Mouse (Mus musculus): Measurements from ENCODE around the gene Ccr4. TPM values are rescaled to one million over a fixed set of nuclear protein-coding genes. Genes with fewer than 3 reads are reported as not detected.

Ccr4 gene
- polyA plus RNA-seq, 1 experiment from 2014 or later, result not detected

GRCm38 (mm10) chr9:114455420-114455819 is 49.3 kb downstream of the Ccr4 start:
- Histone ChIP-seq H3K27me3 (ENCODE audit: insufficient read depth, low read length) (no peaks in the 10 kb centered on the region), H3K9ac (no peak overlapping the region), H3K36me3 (ENCODE audit: insufficient read depth) (peaks cover 4% of the 10 kb centered on the region; the same call in 1 of the 2 replicates), H3K4me2 (no peak overlapping the region), H3K4me1 (ENCODE audit: insufficient read depth) (no peaks in the 10 kb centered on the region), H3K27ac (ENCODE audit: low read depth) (no peak overlapping the region), H3K4me3 (ENCODE audit: low read depth, low read length) (no peak overlapping the region), H3K9me3 (ENCODE audit: low read depth, low read length) (no peaks in the 10 kb centered on the region)
- WGBS, result 69% methylated on average over 2 of the region's 2 CpGs
- ATAC-seq (ENCODE audit: insufficient read depth) (no peak), DNase-seq (no peak)
- no peak for TF ChIP-seq CTCF (IDR thresholded peaks at IDR 0.05; ENCODE audit: low read depth)

- Histone ChIP-seq H3K4me3 (ENCODE audit: low read depth, low read length) (no peak overlapping the region), H3K9me3 (ENCODE audit: low read depth, low read length) (no peaks in the 10 kb centered on the region), H3K4me1 (ENCODE audit: insufficient read depth) (no peaks in the 10 kb centered on the region), H3K4me2 (no peak overlapping the region), H3K27ac (ENCODE audit: low read depth) (no peak overlapping the region), H3K27me3 (ENCODE audit: insufficient read depth, low read length) (no peaks in the 10 kb centered on the region), H3K9ac (no peak overlapping the region), H3K36me3 (ENCODE audit: insufficient read depth) (peaks cover 2% of the 10 kb centered on the region; the same call in 1 of the 2 replicates)
- DNase-seq, result no peak
- ATAC-seq (ENCODE audit: insufficient read depth), result no peak
- WGBS, result 88% methylated on average over 6 of the region's 6 CpGs
- TF ChIP-seq CTCF (IDR thresholded peaks at IDR 0.05; ENCODE audit: low read depth), result no peak
These were observed 52.3 kb downstream of the Ccr4 start for GRCm38 (mm10) chr9:114452418-114452817.

- H3K4me2 ChIP-seq, result no peak overlapping the region
- ATAC-seq (ENCODE audit: insufficient read depth), result no peak
These were observed 53.1 kb downstream of the Ccr4 start for GRCm38 (mm10) chr9:114451615-114452014.

GRCm38 (mm10) chr9:114449120-114449754 is 55.5 kb downstream of the Ccr4 start:
- Histone ChIP-seq H3K4me1 (ENCODE audit: insufficient read depth) (no peaks in the 10 kb centered on the region), H3K27me3 (ENCODE audit: insufficient read depth, low read length) (no peaks in the 10 kb centered on the region)
- 71% methylated on average over 13 of the region's 13 CpGs for WGBS

More at GRCm38 (mm10) chr9:114451615-114452014, 53.1 kb downstream of the Ccr4 start:
- 76% methylated on average over 7 of the region's 7 CpGs for WGBS
- H3K4me1 ChIP-seq (ENCODE audit: insufficient read depth), result no peaks in the 10 kb centered on the region
- no peaks in the 10 kb centered on the region for H3K27me3 ChIP-seq (ENCODE audit: insufficient read depth, low read length)
- H3K36me3 ChIP-seq (ENCODE audit: insufficient read depth), result no peaks in the 10 kb centered on the region
- H3K9ac ChIP-seq, result no peak overlapping the region
- no peak for DNase-seq
- no peak for TF ChIP-seq CTCF (IDR thresholded peaks at IDR 0.05; ENCODE audit: low read depth)
- H3K27ac ChIP-seq (ENCODE audit: low read depth), result no peak overlapping the region
- no peaks in the 10 kb centered on the region for H3K9me3 ChIP-seq (ENCODE audit: low read depth, low read length)
- no peak overlapping the region for H3K4me3 ChIP-seq (ENCODE audit: low read depth, low read length)

GRCm38 (mm10) chr9:114448700-114449099 is 56.0 kb downstream of the Ccr4 start:
- Histone ChIP-seq H3K9me3 (ENCODE audit: low read depth, low read length) (no peaks in the 10 kb centered on the region), H3K27me3 (ENCODE audit: insufficient read depth, low read length) (no peaks in the 10 kb centered on the region)

More at GRCm38 (mm10) chr9:114449120-114449754, 55.5 kb downstream of the Ccr4 start:
- no peak overlapping the region for H3K4me2 ChIP-seq
- H3K4me3 ChIP-seq (ENCODE audit: low read depth, low read length), result no peak overlapping the region
- H3K36me3 ChIP-seq (ENCODE audit: insufficient read depth), result 0 out of 2 replicates have a peak, but pooled peaks cover 2% of the 10 kb centered on the region
- TF ChIP-seq CTCF (IDR thresholded peaks at IDR 0.05; ENCODE audit: low read depth), result no peak
- no peak overlapping the region for H3K9ac ChIP-seq
- no peak for ATAC-seq (ENCODE audit: insufficient read depth)
- no peaks in the 10 kb centered on the region for H3K9me3 ChIP-seq (ENCODE audit: low read depth, low read length)
- no peak for DNase-seq
- H3K27ac ChIP-seq (ENCODE audit: low read depth), result no peak overlapping the region

GRCm38 (mm10) chr9:114446887-114447286 is 57.8 kb downstream of the Ccr4 start:
- no peaks in the 10 kb centered on the region for H3K9me3 ChIP-seq (ENCODE audit: low read depth, low read length)
- no peaks in the 10 kb centered on the region for H3K4me1 ChIP-seq (ENCODE audit: insufficient read depth)
- H3K27me3 ChIP-seq (ENCODE audit: insufficient read depth, low read length), result no peaks in the 10 kb centered on the region
- no peak overlapping the region for H3K9ac ChIP-seq
- no peak for DNase-seq
- no peak for TF ChIP-seq CTCF (IDR thresholded peaks at IDR 0.05; ENCODE audit: low read depth)
- 84% methylated on average over 8 of the region's 8 CpGs for WGBS
- ATAC-seq (ENCODE audit: insufficient read depth), result no peak
- H3K4me3 ChIP-seq (ENCODE audit: low read depth, low read length), result no peak overlapping the region
- H3K27ac ChIP-seq (ENCODE audit: low read depth), result no peak overlapping the region
- 0 out of 2 replicates have a peak, but pooled peaks cover 2% of the 10 kb centered on the region for H3K36me3 ChIP-seq (ENCODE audit: insufficient read depth)
- no peak overlapping the region for H3K4me2 ChIP-seq

More at GRCm38 (mm10) chr9:114448700-114449099, 56.0 kb downstream of the Ccr4 start:
- 0 out of 2 replicates have a peak, but pooled peaks cover 2% of the 10 kb centered on the region for H3K36me3 ChIP-seq (ENCODE audit: insufficient read depth)
- DNase-seq, result no peak
- no peaks in the 10 kb centered on the region for H3K4me1 ChIP-seq (ENCODE audit: insufficient read depth)
- TF ChIP-seq CTCF (IDR thresholded peaks at IDR 0.05; ENCODE audit: low read depth), result no peak
- H3K27ac ChIP-seq (ENCODE audit: low read depth), result no peak overlapping the region
- no peak for ATAC-seq (ENCODE audit: insufficient read depth)
- H3K4me2 ChIP-seq, result no peak overlapping the region
- no peak overlapping the region for H3K9ac ChIP-seq
- WGBS, result 66% methylated on average over 5 of the region's 5 CpGs
- no peak overlapping the region for H3K4me3 ChIP-seq (ENCODE audit: low read depth, low read length)

- H3K36me3 ChIP-seq (ENCODE audit: insufficient read depth), result peaks cover 2% of the 10 kb centered on the region; the same call in 1 of the 2 replicates
- ATAC-seq (ENCODE audit: insufficient read depth), result no peak
- H3K4me3 ChIP-seq (ENCODE audit: low read depth, low read length), result no peak overlapping the region
- H3K4me1 ChIP-seq (ENCODE audit: insufficient read depth), result no peaks in the 10 kb centered on the region
- no peak overlapping the region for H3K9ac ChIP-seq
- DNase-seq, result no peak
- TF ChIP-seq CTCF (IDR thresholded peaks at IDR 0.05; ENCODE audit: low read depth), result no peak
- no peak overlapping the region for H3K4me2 ChIP-seq
- 88% methylated on average over 8 of the region's 8 CpGs for WGBS
- no peaks in the 10 kb centered on the region for H3K9me3 ChIP-seq (ENCODE audit: low read depth, low read length)
- H3K27me3 ChIP-seq (ENCODE audit: insufficient read depth, low read length), result no peaks in the 10 kb centered on the region
- H3K27ac ChIP-seq (ENCODE audit: low read depth), result no peak overlapping the region
These were observed 61.4 kb downstream of the Ccr4 start for GRCm38 (mm10) chr9:114443351-114443750.
